Mouse (Mus musculus) right cerebral cortex, postnatal 4 days (tissue): ENCODE measurements at regions not wholly inside any gene's neighbourhood (a gene's known extent, or its start where the extent isn't known, plus 50 kb on each side); places are given as distances from the start of the nearest gene placed in this dataset.
A peak's percentile ranks its signal among the peaks of the same experiment; 100 is the strongest.

ENCODE experiments used
- DNase-seq: peaks from one replicate; pipeline ENCODE4 v3.0.0-alpha.2; 2022

DNA sequence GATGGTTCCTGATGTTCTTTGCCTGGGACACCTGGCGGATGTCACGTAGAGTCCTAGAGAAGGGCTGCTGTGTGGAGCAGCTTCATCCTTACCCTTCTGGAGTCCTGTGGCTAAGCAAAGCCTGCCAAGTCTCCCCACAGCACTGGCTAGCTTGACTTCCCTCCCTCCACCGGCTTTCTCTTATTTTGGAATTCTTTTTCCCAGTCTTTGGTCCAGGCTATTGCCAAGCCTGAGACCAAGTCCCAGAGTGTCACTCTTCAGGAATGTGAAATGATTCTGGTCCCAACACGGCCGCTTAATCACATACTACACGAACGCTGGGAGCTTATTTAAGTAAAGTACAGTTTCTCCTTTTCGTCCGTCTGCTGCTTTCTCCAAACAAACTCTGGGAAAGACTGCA lies 146.4 kb downstream of the Fndc1 start:
- no peak for DNase-seq

DNA sequence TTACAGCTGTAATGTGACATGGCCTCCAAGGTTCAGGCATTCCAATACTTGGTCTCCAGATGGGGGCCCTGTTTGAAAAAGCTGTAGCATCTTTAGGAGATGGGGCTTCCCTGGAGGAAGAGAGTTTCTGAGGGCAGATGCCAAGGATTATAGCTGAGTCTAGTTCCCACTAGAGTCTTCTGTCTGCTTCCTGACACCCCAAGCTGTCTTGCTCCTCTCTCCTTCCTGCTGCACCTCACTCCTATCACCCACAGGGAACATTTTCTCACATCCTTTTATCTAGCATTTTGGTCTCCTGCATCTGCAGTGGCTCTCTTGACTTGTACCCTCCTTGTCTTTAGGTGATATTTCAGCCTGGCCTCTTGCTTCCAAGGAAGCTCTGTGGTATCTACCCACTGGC lies 147.3 kb downstream of the Fndc1 start:
- no peak for DNase-seq

DNA sequence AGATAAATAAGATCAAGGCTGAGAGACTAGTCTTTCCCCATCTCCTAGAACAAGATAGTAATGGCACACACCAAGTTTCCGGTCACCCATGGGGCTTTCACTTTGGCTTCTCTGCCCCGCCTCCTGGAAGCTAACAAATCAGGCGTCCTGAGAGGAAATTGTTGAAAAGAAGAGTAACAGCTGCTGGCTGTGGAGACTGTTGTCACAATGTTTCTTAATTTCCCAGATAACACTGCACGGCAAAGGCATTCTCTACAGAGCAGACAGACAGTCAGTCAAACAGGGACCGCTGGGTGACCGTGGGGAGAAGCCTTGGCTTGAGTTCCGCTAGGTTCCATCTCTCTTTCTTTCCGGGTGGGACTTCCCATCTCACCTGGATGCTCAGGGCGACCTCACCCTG lies 148.2 kb downstream of the Fndc1 start:
- DNase-seq = no peak

DNA sequence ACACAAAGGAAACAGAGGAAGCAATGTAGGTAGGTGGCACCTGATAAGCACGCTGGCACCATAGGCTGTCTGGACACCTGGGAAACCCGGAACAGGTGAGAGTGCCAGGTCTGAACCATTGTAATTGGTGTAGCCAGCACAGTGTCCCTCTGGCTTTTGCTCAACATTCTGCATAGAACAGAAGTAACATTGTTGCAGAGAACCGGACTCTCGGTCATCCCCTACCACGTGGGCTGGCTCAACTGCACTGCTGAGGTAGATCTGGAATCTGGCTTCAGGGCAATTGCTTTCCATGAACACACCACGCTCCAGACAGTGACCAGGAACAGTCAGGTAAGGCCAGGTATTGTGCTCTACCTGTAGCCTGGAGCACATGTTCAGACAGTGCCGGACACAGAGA lies 149.3 kb downstream of the Fndc1 start:
- DNase-seq = no peak

DNA sequence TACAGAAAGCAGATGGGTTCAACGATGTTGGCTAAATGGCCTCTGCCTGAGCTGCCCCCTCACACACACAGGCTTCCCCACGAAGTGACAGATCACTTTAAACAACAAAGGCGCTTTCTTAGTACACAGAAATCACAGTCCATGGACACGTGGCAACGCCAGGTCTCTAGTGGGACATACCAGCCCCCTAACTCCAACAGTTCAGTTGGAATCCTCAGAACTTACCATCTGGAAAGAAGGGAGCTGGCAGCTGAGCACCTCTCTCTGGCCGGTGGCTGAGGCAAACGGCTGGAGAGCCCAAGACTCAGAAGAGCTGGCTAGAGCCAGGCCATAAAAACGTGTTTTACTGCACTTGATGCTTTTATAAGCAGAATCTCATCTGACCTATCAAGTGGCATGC lies 149.8 kb downstream of the Fndc1 start:
- DNase-seq = no peak

DNA sequence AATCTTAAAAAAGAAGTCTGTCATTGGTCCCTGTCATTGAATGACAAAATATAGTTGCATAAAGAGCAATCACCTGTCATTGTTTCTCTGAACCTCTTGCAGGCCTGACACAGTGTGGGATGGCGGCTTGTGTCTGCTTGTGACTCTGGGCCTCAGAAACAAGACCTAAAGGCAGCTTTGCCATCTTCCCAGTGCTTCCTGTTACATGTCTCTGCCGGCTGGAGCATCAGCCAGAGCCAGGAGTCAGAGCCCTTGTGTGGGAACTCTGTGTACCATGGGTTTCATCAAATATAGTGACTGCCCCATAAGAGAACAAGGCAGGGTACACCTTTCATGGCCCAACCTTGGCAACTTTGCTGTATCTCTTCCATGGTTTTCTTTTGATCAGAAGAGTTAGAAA lies 150.3 kb downstream of the Fndc1 start:
- DNase-seq = no peak

DNA sequence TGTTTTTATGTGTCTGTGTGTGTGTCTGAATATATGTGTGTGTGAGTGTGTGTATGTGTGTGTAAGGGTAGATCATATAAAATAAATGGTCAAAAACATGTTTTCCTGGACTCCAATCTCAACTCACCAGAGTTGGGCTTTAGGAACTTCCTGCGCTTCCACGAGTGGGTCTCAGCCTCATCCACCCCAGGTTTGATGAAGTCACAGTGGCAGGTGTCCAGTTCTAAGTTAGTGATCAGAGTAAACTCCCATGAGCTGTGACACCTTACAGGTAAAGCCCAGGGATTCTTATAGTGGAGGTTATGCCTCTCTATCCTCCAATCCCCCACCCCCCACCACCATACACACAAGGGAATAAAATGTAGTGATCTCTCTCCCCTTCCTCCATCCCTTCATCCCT lies 152.6 kb downstream of the Fndc1 start:
- no peak for DNase-seq

DNA sequence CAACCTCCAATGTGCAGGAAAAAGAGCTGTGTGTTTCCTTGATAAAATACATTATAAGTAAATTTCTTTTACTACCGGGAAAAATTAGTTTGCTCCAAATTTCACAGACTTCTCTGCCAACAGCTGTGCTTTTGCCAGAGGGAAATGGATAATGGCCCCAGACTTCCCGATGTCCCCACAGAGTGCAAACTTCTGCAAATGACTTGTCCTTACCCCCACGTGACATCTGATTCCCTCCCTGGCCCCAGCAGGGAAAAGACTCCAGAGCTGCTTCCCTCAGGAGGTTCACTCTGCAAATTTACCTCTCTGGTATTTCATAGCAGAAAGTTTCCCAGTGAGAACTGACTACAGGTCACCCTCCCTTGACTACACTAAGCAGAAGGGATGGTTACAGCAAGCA lies 159.3 kb downstream of the Fndc1 start:
- DNase-seq = no peak

DNA sequence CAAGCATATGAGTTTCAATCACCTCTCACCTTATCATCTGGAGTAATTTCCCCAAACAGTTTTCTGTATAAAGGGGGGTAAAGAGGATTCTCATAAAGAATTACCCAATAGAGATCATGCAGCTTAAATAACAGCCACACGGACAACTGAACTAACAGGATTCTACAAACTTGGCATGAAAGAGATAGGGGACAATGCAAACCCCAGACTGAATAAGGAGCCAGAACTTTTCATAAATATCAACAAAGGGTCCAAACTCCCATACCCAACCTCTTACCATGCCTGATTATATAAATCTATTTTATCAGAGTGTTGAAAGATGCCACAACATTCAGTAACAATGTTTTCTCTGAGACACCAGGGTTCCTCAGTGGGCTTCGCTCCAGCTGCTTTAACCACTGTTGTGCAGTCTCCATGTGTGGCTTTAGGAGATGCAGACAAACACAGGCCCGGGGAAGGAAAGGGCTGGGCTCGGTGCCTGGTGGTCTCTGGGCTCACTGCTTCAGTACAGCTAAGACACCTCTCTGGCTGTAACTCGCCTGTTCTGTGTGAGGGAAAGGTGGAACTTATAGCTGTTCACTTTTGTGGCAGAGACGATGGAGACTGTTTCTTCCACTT lies 160.2 kb downstream of the Fndc1 start:
- no peak for DNase-seq

DNA sequence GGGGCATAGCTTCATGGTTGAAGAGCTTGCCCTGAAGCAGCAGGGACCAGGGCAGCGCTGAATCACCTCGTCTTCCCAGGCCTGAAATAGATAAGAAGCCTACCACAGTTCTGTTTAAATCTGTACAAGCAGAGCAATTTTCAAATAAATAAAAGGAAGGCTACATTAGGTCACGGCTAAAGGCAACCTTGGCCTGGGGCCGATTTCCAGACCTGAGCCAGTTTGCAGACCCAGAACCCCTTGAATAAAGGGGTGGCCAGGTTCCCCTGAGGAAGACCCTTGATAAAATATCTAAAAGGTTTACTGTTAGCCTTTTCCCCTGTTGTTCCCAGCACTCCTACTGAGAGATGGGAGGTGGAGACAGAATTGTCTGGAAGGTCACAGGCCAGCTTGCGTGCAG lies 160.9 kb downstream of the Fndc1 start:
- DNase-seq = no peak

DNA sequence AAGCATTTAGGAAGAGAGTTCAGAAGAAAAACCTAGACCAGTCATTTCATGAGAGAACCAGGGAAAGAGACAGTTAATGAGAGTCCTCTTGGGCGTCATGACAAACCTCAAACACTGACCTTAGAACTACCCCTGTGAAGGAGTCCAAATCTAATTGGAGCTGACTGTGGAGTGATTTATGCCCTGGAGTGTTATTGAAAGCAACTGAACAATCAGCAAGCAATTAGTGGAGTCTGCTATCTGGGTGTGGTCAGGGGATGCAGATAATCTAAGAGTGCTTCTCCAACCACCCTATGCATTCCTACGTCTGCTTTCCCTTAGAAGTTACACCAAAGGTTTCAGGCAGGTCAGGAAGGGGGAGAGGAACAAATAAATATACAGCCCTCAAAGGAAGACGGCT lies 161.4 kb downstream of the Fndc1 start:
- DNase-seq = no peak

DNA sequence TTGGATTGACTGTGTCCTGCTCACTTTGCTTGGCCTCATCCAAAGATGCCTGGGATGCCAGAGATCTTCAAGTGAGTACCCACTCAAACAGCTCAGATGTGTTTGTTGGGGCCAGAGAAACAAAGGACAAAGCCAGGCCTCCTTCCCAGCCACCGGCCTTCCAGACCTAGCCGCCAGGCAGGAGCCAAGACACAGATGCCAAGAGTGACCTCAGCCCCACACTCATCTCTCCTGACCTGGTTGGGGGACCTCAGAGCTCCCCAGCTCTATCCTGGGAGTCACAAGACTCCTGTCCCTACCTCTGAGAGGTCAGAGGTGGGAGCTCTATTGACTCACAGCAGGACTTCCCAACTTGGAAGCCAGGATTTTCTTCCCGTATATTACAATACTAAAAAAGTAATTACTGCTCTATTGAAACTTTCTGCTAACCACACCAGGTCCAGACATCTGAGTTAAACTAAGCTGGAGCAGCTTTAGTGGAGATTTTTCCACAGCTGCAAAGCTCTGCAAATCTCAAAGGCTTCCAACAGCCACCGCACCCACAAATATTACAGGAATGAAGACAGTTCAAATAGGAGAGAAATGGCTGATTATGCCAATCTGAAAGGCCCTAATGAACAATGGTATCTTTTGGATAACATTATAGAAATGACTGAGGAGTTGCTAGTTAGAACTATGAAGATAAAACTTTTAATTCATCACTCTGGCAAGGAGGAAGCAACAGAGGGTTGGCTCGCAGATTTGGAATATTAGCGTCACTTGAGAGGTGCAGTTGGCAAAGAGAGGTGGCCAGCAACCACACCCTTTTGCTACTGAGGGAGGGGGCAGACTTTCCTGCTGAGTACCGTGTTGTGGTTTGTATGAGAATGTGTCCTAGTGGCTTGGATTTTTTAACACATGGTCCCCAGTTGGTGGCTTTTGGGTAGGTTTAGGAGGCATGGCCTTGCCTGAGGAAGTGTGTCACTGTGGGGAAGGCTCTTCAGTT lies 162.9 kb downstream of the Fndc1 start:
- DNase-seq = no peak

DNA sequence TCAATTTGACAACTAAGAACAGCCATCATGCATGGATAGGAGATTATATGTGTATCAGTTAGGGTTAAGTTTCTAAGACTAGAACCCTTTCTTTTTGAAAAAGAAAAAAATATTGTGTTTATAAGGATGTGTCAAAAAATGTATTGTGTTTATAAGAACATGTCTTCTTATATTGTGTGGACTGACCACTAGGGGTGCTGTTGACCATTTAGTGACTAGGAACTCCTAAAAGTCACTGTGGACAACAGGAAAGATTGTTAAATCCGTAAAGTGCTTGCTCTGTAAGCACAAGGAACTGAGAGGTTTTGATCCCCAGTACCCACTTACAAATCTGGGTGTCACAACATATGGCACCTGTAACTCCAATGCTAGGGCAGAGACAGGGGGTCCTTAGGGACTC lies 170.6 kb downstream of the Fndc1 start:
- DNase-seq = no peak

DNA sequence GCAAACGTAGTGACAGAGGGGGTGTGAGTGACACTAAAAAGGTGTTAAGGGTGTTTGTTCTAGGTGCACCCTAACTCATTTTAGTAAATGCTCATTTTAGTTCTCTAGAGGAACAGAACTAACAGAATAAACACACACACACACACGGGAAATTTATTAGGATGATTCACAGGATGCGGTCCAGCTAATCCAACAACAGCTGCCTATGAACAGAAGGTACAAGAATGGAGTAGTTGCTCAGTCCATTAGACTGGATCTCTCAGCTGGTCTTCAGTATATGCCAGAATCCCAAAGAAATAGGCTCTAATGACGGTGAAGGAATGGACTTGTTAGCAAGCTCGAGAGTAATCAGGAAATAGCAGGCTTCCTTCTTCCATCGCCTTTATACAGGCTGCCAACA lies 171.1 kb downstream of the Fndc1 start:
- no peak for DNase-seq

DNA sequence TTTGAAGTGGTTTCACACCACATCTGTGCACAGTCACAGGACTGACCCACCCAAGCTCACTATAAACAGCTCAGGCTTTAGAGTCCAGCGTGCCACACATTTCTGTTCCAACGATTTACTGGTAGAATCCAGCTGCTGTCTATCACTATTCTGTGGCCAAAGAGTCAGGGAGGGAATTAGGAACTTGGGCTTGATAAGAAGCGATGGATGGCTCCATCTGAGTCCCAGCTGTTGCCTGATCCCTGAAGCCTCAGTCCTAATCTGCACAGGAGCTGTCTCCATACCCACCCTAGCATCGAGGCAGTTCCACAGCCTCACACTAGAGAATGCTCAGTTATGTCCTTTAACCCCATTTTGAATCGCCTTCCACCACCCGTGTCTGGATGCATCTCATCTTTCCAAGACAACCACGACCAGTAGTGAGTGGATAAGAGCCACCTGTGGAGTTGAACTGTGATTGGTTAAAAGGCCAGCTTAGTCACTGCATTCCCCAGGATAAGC lies 173.0 kb downstream of the Fndc1 start:
- DNase-seq = no peak

DNA sequence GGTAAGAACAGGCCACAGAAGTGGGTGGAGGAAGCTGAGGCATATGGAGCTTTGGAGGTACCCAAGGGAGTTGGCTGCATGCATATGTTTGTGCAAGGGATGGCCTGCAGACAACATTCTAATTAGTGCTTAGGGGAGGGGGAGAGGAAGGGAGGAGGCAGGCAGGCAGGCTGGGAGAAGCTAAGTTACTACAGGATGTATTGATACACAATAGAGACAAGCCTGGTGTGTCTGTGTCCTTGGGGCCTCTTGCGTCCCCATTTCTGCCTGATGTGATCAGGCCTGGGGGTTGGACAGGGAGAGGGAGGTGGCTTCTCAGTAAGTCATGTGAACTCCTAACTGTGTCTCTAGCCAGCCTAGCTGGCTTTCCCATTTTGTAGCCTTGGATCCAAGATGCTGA lies 175.1 kb downstream of the Fndc1 start:
- no peak for DNase-seq

DNA sequence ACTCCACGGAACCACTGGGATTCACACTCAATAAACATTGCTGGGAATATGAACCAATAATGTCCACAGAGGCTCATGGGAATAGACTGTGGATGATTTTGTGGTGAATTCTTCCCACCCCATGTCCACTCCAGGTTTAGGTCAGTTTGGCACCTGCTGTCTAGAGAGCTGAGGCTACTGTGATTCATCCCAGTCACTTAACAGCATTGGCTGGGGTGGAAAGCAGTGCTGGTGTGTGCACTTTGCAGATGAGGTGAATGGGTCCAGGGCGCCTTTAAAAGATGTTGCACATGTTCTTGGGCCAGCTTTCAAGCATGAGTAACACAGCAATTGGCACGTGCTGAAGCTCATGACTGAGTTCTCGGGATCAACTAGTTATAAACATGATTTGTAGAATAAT lies 176.7 kb downstream of the Fndc1 start:
- no peak for DNase-seq

DNA sequence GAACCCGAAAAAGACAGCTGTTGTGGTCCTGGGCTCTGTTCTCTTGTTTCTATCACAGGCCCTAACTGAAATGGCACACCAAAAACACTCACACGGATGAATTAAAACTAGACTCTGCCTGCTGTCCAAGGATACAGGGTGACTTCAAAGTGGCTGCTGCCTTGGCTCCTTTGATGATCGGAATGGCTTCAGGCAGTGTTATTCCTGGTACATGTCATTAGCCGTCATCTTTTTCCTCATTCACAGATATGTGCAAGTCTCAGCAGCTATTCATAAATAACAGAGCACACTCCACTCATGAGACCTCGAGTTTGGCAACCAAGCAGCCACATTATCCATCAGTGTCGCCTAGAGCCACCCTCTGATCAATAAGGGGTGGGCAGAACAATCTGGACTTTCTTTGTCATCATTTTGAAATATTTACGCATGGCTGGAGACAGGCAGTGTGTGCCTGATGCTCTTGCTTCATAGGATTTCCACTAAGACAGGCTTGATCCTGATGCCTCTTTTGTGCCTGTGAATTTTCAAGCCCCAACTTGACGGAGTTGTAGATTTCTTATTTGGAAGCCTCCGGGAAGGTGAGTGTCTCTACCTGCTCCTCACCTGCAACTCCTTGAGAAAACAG lies 182.1 kb downstream of the Fndc1 start:
- DNase-seq = no peak

DNA sequence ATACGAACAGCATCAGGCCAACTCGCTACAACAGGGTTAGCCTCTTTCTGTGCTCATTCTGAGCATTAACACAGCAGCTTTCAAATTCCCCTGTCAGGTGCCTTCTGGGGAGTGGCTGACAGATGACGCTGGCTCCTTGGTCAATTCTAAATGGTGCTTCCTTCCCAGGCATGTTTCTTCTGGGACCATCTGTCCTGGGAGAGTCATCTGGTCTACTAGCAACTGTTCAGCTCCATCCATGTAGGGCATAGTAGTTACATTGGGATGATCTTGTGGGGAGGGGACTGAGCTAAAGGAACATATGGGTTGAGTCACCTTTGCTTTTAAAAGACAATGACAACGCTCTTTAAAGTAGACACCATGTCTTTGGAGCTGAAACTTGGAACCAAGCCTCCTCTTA lies 183.5 kb downstream of the Fndc1 start:
- no peak for DNase-seq

DNA sequence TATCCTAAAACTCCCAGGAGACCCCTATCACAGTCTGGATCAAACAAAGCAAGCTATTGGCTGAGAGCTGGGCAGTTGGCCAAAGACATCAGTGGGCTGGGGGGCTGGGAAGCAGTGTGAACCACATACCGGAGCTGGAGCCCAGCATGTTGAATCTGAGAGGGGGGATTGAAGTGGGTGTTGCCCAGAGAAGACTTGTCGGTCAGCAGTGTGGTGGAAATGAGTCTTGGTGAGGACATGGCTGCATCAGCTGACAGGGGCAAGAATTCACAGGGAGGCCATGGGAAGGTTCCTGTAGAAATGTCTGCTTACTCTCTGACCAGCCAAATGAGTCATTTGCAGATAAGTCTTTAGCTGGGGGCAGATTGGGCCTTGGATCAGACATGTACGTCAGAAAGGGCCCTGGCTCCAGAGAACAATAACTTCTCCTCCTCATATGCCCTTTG lies 184.6 kb downstream of the Fndc1 start:
- DNase-seq = peak; percentile 35

DNA sequence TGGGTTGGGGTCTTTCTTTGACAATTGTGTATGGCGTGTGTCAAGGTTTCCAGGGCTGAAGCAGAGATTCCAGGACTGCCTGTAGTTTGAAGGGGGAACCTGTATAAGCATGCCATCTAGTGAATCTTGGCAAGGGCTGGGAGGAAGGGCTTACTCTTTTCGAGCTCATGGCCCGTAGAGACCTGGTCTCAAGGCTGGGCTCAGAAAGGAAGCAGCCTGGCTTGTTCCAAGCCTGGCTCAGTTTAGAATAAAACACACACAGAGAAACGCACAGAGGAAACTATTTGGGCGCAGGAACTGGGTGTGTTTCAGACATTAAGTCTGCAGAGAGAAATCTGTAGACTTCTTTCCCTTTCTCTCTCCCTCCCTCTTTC lies 192.8 kb downstream of the Fndc1 start:
- DNase-seq = no peak

DNA sequence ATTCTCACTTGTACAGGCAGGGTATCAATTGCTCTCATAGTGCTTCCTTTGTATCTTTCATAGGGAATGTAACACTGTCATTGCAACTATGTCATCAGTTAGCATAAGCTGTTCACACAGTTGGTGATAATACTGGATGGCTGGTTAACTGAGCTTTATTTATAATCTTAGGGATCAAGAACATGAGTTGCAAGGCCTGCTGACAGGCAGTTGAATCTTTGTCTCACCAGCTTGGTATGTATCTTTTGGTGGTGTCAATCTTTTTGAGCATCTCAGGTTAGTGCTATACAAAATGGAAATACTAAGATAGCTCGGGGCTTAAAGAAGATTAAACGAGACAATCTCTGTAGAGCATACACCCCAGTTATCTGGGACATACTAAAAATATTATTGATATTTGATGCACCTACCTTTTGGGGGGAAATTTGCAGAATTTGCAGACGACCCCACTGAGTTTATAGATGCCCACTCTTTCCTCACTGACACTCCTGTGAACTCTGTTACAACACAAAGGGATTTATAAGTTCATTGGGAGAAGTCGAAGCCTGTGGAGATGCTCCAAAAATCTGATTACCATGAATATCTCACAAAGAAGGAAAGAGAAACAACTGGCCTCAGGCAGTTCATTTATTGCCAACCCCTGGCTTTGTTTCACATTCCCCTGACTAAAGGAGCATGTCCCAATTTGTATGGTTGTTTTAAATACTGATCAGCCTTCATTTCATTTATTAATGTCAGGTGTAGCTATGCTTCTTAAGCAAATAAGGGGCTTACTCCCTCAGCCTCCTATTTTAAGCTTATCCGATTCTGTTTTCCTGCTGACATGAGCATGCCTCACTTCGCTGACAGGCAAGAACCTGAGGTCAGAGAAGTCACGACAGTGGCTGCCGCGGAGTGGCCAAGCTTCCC lies 193.5 kb downstream of the Fndc1 start:
- no peak for DNase-seq

DNA sequence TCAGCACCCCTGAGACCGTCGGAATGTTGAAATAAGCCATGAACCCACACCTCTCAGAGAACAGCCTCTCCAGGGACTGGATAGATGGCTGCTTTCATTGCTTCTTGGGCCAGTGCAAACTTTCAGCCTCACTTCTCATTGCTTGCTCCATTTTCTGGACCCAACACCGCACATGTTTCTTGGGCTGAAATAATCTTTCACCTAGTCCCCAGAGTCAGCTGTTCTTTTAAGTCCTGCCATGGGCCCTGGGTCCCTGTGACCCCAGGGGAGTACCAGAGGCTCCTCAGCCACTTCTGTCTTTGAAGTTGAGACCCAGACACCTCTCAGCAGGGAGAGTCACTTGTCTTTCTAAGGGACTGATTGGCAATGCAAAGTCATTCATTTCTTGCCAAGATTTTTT lies 201.4 kb downstream of the Fndc1 start:
- DNase-seq = no peak
